Mouse (Mus musculus) adrenal gland, adult 10 weeks (tissue): ENCODE results near the gene Ppp1cc. TPM values are rescaled to one million over a fixed set of nuclear protein-coding genes. Genes with fewer than 3 reads are reported as not detected.

Experiments
- polyA plus RNA-seq: library from polyadenylated mRNA; stranded (reverse); fragments of 350-450 nt; fragmentation: Illumina TruSeq; extraction: RNeasy Lipid Tissue Mini Kit (QIAGEN cat#74804); gene quantifications from one replicate; pipeline ENCODE4 v1.2.3, GENCODE M21; 2014; ENCODE audit warnings: low read depth, low replicate concordance

Ppp1cc gene
- 371 TPM for polyA plus RNA-seq

DNA sequence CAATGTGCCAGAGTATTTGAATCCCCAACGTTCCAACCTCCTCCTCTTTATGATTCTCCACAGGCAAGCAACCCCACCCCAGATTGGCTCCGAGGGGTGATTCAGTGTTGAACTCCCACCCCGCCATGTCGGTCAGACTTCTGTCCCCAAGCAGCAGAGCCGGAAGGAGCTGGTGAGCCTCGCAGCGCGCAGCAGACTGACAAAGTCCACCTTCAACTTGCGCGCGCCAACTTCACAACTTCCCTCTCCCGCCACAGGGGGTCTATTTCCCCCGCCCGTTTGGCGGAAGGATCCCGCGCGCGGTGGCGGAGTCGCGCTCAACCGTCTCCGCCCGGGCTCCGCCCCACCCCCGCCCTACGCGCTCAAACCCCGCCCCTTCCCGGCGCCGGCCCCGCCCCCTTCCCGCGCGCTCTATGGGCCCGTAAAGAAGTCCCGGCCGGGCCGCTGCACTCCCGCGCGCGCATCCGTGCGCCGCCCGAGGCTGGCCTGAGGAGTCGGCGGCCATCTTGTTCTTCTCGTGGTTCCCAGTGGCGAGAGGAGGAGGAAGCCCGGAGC lies at the start of gene Ppp1cc:
TSS of gene Ppp1cc (plus strand) at position 452 of the 555 bp plus-strand sequence.

DNA sequence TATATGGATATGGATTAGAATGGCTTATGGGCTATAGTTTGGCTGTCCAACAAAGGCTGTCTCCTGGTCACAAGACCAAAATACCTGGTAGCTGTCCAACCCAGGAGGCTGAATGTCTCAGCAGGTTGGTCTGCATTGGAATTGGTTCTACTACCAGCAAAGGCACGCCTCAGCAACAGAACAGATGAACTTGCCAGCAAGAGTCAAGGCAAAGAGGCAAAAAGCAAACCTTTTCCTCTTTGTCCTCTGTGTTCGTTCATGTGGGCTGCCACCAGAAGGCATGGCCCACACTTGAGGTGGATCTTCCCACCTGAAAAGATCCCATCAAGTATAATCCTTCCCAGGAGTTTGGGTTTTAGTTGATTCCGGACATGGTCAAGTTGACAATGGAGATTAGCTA lies 17.4 kb upstream of the Ppp1cc start, which contains the start of gene Ccdc63:
TSS of gene Ccdc63 (minus strand) at position 101 of the 400 bp plus-strand sequence.

DNA sequence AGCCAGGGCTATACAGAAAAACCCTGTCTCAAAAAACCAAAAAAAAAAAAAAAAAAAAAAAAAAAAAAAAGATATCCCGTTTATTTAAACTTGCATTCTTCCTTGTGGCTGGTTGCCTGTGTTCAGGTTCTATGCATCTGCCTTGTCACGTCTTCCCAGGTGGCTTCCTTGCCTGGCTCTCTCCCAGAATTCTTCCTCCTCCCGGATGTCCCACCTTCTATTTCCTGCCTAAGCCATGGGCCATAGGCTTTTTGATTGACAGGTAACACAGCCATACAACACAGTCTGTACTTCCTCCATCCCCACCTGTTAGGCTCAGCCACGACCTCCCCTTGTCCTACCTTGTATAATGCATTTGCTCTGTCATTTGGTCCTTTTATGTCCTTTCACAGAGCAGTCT lies 48.4 kb downstream of the Ppp1cc start, which contains the start of gene Hvcn1:
TSS of gene Hvcn1 (plus strand) at position 330 of the 400 bp plus-strand sequence.

Other genes starting within 250 kb of the Ppp1cc start
- gene Cux2, start 108.2 kb upstream of the Ppp1cc start, polyA plus RNA-seq = 1.5 TPM
- gene Myl2, start 57.3 kb upstream of the Ppp1cc start, polyA plus RNA-seq = not detected
- gene Ccdc63, start 17.5 kb upstream of the Ppp1cc start, polyA plus RNA-seq = not detected
- gene Hvcn1, start 48.5 kb downstream of the Ppp1cc start, polyA plus RNA-seq = not detected
- gene Tctn1, start 106.2 kb downstream of the Ppp1cc start, polyA plus RNA-seq = 2.3 TPM
- 80.2 TPM for gene Pptc7, start 126.1 kb downstream of the Ppp1cc start, polyA plus RNA-seq
- 5.4 TPM for gene Rad9b, start 196.0 kb downstream of the Ppp1cc start, polyA plus RNA-seq
- gene Vps29, start 196.1 kb downstream of the Ppp1cc start, polyA plus RNA-seq = 230 TPM
- gene Gpn3, start 213.6 kb downstream of the Ppp1cc start, polyA plus RNA-seq = 30.3 TPM
- gene Fam216a, start 214.1 kb downstream of the Ppp1cc start, polyA plus RNA-seq = 16.1 TPM
- gene Arpc3, start 233.6 kb downstream of the Ppp1cc start, polyA plus RNA-seq = 184 TPM